Mouse (Mus musculus) cerebellum, adult 2 months (tissue): Measurements from ENCODE around the gene Sec23ip. TPM values are rescaled to one million over a fixed set of nuclear protein-coding genes. Genes with fewer than 3 reads are reported as not detected.

Experiments
- DNase-seq, 2 experiments: peaks; one replicate each; pipeline ENCODE4 v3.0.0; 2021
- H3K27ac ChIP-seq: fragments of 200-500 bp; 2 replicates; pipeline ENCODE4 v1.5.1; 2012; ENCODE audit warnings: low read length, control low read depth, inconsistent platforms; ENCODE audit not compliant: insufficient read depth
- H3K27me3 ChIP-seq: fragments of 200-500 bp; 2 replicates; pipeline ENCODE4 v1.6.1; 2012; ENCODE audit warnings: inconsistent platforms, mild to moderate bottlenecking, low read length, moderate library complexity; ENCODE audit not compliant: control insufficient read depth, insufficient read depth
- H3K4me1 ChIP-seq: fragments of 200-500 bp; 2 replicates; pipeline ENCODE4 v1.6.1; 2011; ENCODE audit warnings: low read length; ENCODE audit not compliant: control insufficient read depth, insufficient read depth
- H3K4me3 ChIP-seq: fragments of 200-500 bp; replicated peaks from 2 replicates; pipeline ENCODE3; 2011; ENCODE audit warnings: mild to moderate bottlenecking, low read depth, low read length, control low read depth; ENCODE audit not compliant: insufficient read depth
- CTCF ChIP-seq: fragments of 200-500 bp; IDR thresholded peaks from 2 replicates; pipeline ENCODE4 v1.5.1; 2011; ENCODE audit warnings: low read depth, mild to moderate bottlenecking, control low read depth, low read length, moderate library complexity, borderline replicate concordance; ENCODE audit not compliant: insufficient read depth
- POLR2A ChIP-seq: fragments of 200-500 bp; IDR thresholded peaks from 2 replicates; pipeline ENCODE4 v1.6.1; 2011; ENCODE audit warnings: low read length, control low read depth, borderline replicate concordance; ENCODE audit not compliant: insufficient read depth
- WGBS: fragments of 180-500 bp; shearing (Covaris S2); methylation state at CpG from one replicate; pipeline ENCODE4 v1.1.7; 2018; 5-methylcytosine and 5-hydroxymethylcytosine counted together
- polyA plus RNA-seq: library from polyadenylated mRNA; depleted of rRNA; stranded (reverse); fragments of >200 nt; gene quantifications from 2 replicates; pipeline ENCODE4 v1.2.3, GENCODE M21; 2012; rRNA removed

Sec23ip gene
- polyA plus RNA-seq, 1 experiment, result 18.2 TPM

GRCm38 (mm10) chr7:128781846-128782245, 37.1 kb downstream of the Sec23ip start:
- H3K4me3 ChIP-seq, result no peak overlapping the region
- H3K27me3 ChIP-seq, result no peaks in the 10 kb centered on the region
- H3K4me1 ChIP-seq, result no peaks in the 10 kb centered on the region
- 95% methylated on average over 3 of the region's 3 CpGs for WGBS
- no peak for TF ChIP-seq CTCF
- no peak for TF ChIP-seq POLR2A
- H3K27ac ChIP-seq, result no peak overlapping the region
- DNase-seq, result no peak

GRCm38 (mm10) chr7:128790045-128790444, 45.3 kb downstream of the Sec23ip start:
- H3K4me1 ChIP-seq, result no peaks in the 10 kb centered on the region
- H3K4me3 ChIP-seq, result no peak overlapping the region
- WGBS, result 83% methylated on average over 4 of the region's 4 CpGs
- no peak overlapping the region for H3K27ac ChIP-seq
- no peaks in the 10 kb centered on the region for H3K27me3 ChIP-seq
- TF ChIP-seq POLR2A, result no peak
- TF ChIP-seq CTCF, result no peak
- DNase-seq, result no peak

- Histone ChIP-seq H3K4me1 (no peaks in the 10 kb centered on the region), H3K27me3 (no peaks in the 10 kb centered on the region), H3K27ac (no peak overlapping the region), H3K4me3 (no peak overlapping the region)
- TF ChIP-seq POLR2A (no peak), CTCF (no peak)
- WGBS, result 58% methylated on average over 4 of the region's 4 CpGs
- DNase-seq, result no peak
Measured at GRCm38 (mm10) chr7:128793464-128793863, 48.7 kb downstream of the Sec23ip start.

- no peak for DNase-seq
- H3K27ac ChIP-seq, result no peak overlapping the region
- 59% methylated on average over 5 of the region's 5 CpGs for WGBS
- TF ChIP-seq POLR2A, result no peak
- no peak for TF ChIP-seq CTCF
- no peaks in the 10 kb centered on the region for H3K4me1 ChIP-seq
- H3K4me3 ChIP-seq, result no peak overlapping the region
- H3K27me3 ChIP-seq, result no peaks in the 10 kb centered on the region
Measured at GRCm38 (mm10) chr7:128824986-128825563, 80.3 kb downstream of the Sec23ip start.

- no peak overlapping the region for H3K27ac ChIP-seq
- no peak for TF ChIP-seq CTCF
- TF ChIP-seq POLR2A, result no peak
- 70% methylated on average over 12 of the region's 12 CpGs for WGBS
Measured at GRCm38 (mm10) chr7:128832455-128833081, 87.8 kb downstream of the Sec23ip start.

GRCm38 (mm10) chr7:128833196-128833595, 88.5 kb downstream of the Sec23ip start:
- Histone ChIP-seq H3K4me1 (no peaks in the 10 kb centered on the region), H3K27me3 (no peaks in the 10 kb centered on the region), H3K27ac (no peak overlapping the region), H3K4me3 (no peak overlapping the region)
- WGBS, result 92% methylated on average over 4 of the region's 4 CpGs
- no peak for DNase-seq
- TF ChIP-seq CTCF (no peak), POLR2A (no peak)

More at GRCm38 (mm10) chr7:128832455-128833081, 87.8 kb downstream of the Sec23ip start:
- Histone ChIP-seq H3K27me3 (no peaks in the 10 kb centered on the region), H3K4me1 (no peaks in the 10 kb centered on the region), H3K4me3 (no peak overlapping the region)
- no peak for DNase-seq

Other genes with a start within 250 kb of the Sec23ip start
- gene Bag3, start 221.3 kb upstream of the Sec23ip start, polyA plus RNA-seq, result 17.3 and 19.0 TPM in 2 replicates
- gene Inpp5f, start 133.6 kb upstream of the Sec23ip start, polyA plus RNA-seq, result 101 and 104 TPM in 2 replicates
- 20.5 and 22.6 TPM in 2 replicates for gene Mcmbp, start 4.4 kb upstream of the Sec23ip start, polyA plus RNA-seq